Mouse (Mus musculus) forebrain, embryonic 11.5 days (tissue): ENCODE results near the gene Oxt. TPM values are rescaled to one million over a fixed set of nuclear protein-coding genes. Genes with fewer than 3 reads are reported as not detected.
A peak's percentile ranks its signal among the peaks of the same experiment; 100 is the strongest.
"Not testable (repeated sequence)": the region's sequence is repeated elsewhere in the genome, so short reads cannot be mapped to it uniquely, and the experiment has no call there.

Experiments used
- ATAC-seq: fragments of 200-750 bp; cut with Nextera tagmentation; replicated peaks from 2 replicates; pipeline ENCODE4 v1.8.0; 2017; ENCODE audit warnings: moderate TSS enrichment; ENCODE audit not compliant: low FRiP score
- DNase-seq: peaks from one replicate; pipeline ENCODE4 v3.0.0-alpha.2; 2017; ENCODE audit warnings: low spot score
- H3K27ac ChIP-seq: fragments of 300-500 bp; sonication (generic); 2 replicates; pipeline ENCODE4 v1.5.1; 2014; ENCODE audit warnings: low read depth, low read length
- H3K27me3 ChIP-seq: fragments of 300-500 bp; sonication (generic); 2 replicates; pipeline ENCODE4 v1.6.1; 2014; ENCODE audit warnings: mild to moderate bottlenecking, low read length, mixed read lengths; ENCODE audit not compliant: control insufficient read depth, insufficient read depth
- H3K36me3 ChIP-seq: fragments of 300-500 bp; sonication (generic); 2 replicates; pipeline ENCODE4 v1.6.1; 2014; ENCODE audit warnings: mild to moderate bottlenecking, low read length, moderate library complexity, mixed read lengths; ENCODE audit not compliant: control insufficient read depth, insufficient read depth
- H3K4me1 ChIP-seq: fragments of 300-500 bp; sonication (generic); replicated peaks from 2 replicates; pipeline ENCODE4 v1.6.1; 2014; ENCODE audit warnings: low read length, mixed read lengths; ENCODE audit not compliant: control insufficient read depth, insufficient read depth
- H3K4me2 ChIP-seq: fragments of 300-500 bp; sonication (generic); 2 replicates; pipeline ENCODE4 v1.6.1; 2014; ENCODE audit warnings: low read depth, mild to moderate bottlenecking, low read length, moderate library complexity, mixed read lengths; ENCODE audit not compliant: severe bottlenecking
- H3K4me3 ChIP-seq: fragments of 300-500 bp; sonication (generic); 2 replicates; pipeline ENCODE4 v1.5.1; 2014; ENCODE audit warnings: low read depth, low read length
- H3K9ac ChIP-seq: fragments of 300-500 bp; sonication (generic); 2 replicates; pipeline ENCODE4 v1.6.1; 2014; ENCODE audit warnings: low read length
- H3K9me3 ChIP-seq: fragments of 300-500 bp; sonication (generic); 2 replicates; pipeline ENCODE4 v1.6.1; 2016; ENCODE audit warnings: low read length, mixed read lengths; ENCODE audit not compliant: control insufficient read depth
- WGBS: fragments of 180-500 bp; shearing (Covaris S2); extraction: QIAGEN DNeasy Blood & Tissue Kit; methylation state at CpG from one replicate; pipeline ENCODE4 v1.1.7; 2014; 5-methylcytosine and 5-hydroxymethylcytosine counted together
- polyA plus RNA-seq: library from polyadenylated mRNA; unstranded; fragments of >200 nt; fragmentation: Nextera tagmentation; extraction: Ambion mirVana; gene quantifications from 2 replicates; pipeline ENCODE4 v1.2.1, GENCODE M21; 2014

Oxt gene
- polyA plus RNA-seq, 1 experiment from 2014 or later = not detected

GRCm38 (mm10) chr2:130568921-130569320 lies 7.1 kb upstream of the Oxt start:
- Histone ChIP-seq H3K9me3 (no peaks in the 10 kb centered on the region), H3K27me3 (0 out of 2 replicates have a peak, but pooled peaks cover under 1% of the 10 kb centered on the region), H3K9ac (no peak overlapping the region), H3K4me3 (no peak overlapping the region), H3K27ac (no peak overlapping the region), H3K4me2 (no peak overlapping the region), H3K36me3 (no peaks in the 10 kb centered on the region; the same call in 1 of the 2 replicates), H3K4me1 (peaks cover 3% of the 10 kb centered on the region; the same call in 1 of the 2 replicates)
- DNase-seq (no peak), ATAC-seq (no peak)
- 80% methylated on average over 4 of the region's 4 CpGs for WGBS

DNA sequence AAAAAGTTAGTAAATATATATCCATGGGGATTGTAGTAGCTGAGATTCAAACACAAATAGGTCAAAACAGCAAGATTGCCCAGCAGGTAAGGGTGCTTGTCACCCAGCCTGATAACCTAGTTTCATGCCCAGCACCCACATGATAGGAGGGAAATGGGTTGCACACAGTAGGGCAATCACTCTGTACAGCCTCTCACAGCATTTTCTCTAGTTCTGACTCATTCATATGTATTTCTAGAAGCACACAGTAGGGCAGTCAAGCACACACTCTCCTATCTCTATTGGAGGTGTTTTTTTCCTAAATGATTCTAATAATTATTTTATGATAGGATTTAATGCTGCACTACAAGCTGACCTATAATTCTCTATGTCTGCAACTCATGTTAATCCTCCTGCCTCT lies 6.0 kb upstream of the Oxt start:
- ATAC-seq = no peak
- no peak overlapping the region for H3K9ac ChIP-seq
- DNase-seq = no peak
- H3K4me2 ChIP-seq = no peak overlapping the region
- no peak overlapping the region for H3K4me3 ChIP-seq
- no peaks in the 10 kb centered on the region; the same call in 1 of the 2 replicates for H3K36me3 ChIP-seq
- H3K4me1 ChIP-seq = no peaks in the 10 kb centered on the region
- H3K27ac ChIP-seq = no peak overlapping the region
- H3K9me3 ChIP-seq = no peaks in the 10 kb centered on the region
- 0 out of 2 replicates have a peak, but pooled peaks cover 2% of the 10 kb centered on the region for H3K27me3 ChIP-seq

DNA sequence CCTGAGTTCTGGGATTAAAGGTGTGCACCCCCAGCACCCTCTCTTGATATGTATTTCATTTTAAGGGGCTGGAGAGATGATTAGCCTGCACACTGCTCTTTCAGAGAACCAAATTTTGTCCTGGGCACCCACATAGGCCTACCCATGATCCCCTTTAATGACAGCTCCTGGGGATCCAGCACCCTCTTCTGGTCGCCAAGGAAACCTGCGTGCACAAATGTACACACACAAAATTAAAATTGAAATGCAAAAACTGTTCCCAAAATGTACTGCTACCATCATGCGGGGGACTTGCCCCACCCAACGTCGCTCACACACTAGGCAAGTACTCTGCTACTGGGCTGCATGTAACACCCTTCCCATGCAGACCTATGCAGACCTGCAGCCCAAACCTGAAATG lies 1.0 kb upstream of the Oxt start:
- H3K27ac ChIP-seq = no peak overlapping the region
- DNase-seq (no peak), ATAC-seq (no peak)
- no peak overlapping the region for H3K9ac ChIP-seq
- no peaks in the 10 kb centered on the region for H3K4me1 ChIP-seq
- peaks cover 51% of the 10 kb centered on the region for H3K27me3 ChIP-seq
- 82% methylated on average over 5 of the region's 5 CpGs for WGBS
- H3K9me3 ChIP-seq = no peaks in the 10 kb centered on the region
- H3K4me3 ChIP-seq = no peak overlapping the region
- H3K4me2 ChIP-seq = no peak overlapping the region
- no peaks in the 10 kb centered on the region for H3K36me3 ChIP-seq

DNA sequence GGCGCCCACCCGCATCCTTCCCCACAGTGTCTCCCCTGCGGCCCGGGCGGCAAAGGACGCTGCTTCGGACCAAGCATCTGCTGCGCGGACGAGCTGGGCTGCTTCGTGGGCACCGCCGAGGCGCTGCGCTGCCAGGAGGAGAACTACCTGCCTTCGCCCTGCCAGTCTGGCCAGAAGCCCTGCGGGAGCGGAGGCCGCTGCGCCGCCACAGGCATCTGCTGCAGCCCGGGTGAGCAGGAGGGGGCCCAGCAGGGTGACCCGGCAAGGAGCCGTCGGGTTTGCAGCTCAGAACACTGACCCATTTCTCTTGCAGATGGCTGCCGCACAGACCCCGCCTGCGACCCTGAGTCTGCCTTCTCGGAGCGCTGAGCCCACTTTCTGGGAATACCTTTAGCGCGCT lies 591 bp downstream of the Oxt start:
- H3K9ac ChIP-seq, H3K36me3 ChIP-seq, ATAC-seq, H3K9me3 ChIP-seq, H3K27ac ChIP-seq, H3K4me1 ChIP-seq: not testable (repeated sequence)
- Histone ChIP-seq H3K4me2 (peak overlapping the region; percentile 37), H3K27me3 (peaks cover 67% of the 10 kb centered on the region), H3K4me3 (peak overlapping the region; percentile 19)
- 1% methylated on average over 30 of the region's 32 CpGs for WGBS
- peak; percentile 63 for DNase-seq

DNA sequence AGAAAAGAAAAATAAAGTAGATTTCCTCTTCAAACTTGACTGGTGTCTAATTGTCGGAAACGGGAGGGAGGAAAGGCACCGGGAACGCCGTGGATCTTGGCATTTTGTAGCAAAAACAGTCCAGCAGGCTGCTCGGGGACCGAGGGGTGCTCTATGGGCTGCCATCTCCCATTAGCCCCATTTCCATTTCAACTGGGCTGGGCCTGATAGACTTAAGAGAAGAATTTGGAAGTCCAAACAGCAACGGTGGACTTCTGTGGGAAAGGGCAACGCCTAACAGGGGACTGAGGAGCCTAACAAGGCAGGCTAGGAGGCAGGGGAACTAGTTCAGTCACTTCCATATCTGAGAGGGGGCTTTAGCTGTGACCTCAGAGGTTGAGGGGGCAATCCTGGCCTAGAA lies 1.0 kb downstream of the Oxt start:
- H3K27ac ChIP-seq = no peak overlapping the region
- H3K4me1 ChIP-seq = peaks cover 6% of the 10 kb centered on the region; the same call in 1 of the 2 replicates
- no peak for DNase-seq
- H3K4me2 ChIP-seq = peak overlapping the region; percentile 37; the same call in 1 of the 2 replicates
- no peak for ATAC-seq
- H3K4me3 ChIP-seq = no peak overlapping the region
- H3K36me3 ChIP-seq = no peaks in the 10 kb centered on the region
- H3K9me3 ChIP-seq = no peaks in the 10 kb centered on the region
- H3K27me3 ChIP-seq = peaks cover 72% of the 10 kb centered on the region
- H3K9ac ChIP-seq = no peak overlapping the region
- 2% methylated on average over 9 of the region's 9 CpGs for WGBS

DNA sequence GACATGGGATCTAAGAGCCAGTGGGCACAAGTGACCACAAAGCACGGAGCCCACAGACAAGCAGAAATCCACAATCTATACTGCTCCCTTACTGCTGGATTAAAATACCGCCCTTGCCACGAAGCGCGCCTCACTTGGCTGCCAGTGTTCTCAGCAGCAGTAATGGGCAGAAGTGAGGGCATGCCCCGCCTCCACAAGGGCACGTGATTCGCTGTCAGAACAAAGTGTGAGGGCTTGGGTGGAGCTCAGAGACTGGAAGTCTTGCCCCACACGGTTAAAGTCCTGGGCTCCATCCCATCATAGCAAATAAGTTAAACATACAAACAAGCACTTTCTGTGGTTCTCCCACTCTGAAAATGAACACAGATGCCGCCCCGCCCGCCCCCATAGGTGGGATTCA lies 1.7 kb downstream of the Oxt start:
- peak; percentile 72 for DNase-seq
- H3K4me1 ChIP-seq = peaks cover 6% of the 10 kb centered on the region; the same call in 1 of the 2 replicates
- 0 out of 2 replicates have a peak overlapping the region, but pooled peaks have one; percentile 6 for H3K4me3 ChIP-seq
- 0 out of 2 replicates have a peak overlapping the region, but pooled peaks have one; percentile 9 for H3K4me2 ChIP-seq
- peaks cover 78% of the 10 kb centered on the region for H3K27me3 ChIP-seq
- ATAC-seq = peak; percentile 49
- H3K9me3 ChIP-seq = no peaks in the 10 kb centered on the region
- H3K9ac ChIP-seq = no peak overlapping the region
- H3K36me3 ChIP-seq = no peaks in the 10 kb centered on the region
- 6% methylated on average over 12 of the region's 12 CpGs for whole genome bisulfite sequencing
- H3K27ac ChIP-seq = no peak overlapping the region

GRCm38 (mm10) chr2:130578148-130578547 lies 2.2 kb downstream of the Oxt start:
- no peak overlapping the region for H3K4me3 ChIP-seq
- DNase-seq (peak; percentile 83), ATAC-seq (no peak)
- H3K4me2 ChIP-seq = no peak overlapping the region
- H3K9me3 ChIP-seq = no peaks in the 10 kb centered on the region
- no peak overlapping the region for H3K27ac ChIP-seq
- 10% methylated on average over 11 of the region's 11 CpGs for WGBS
- peaks cover 6% of the 10 kb centered on the region; the same call in 1 of the 2 replicates for H3K4me1 ChIP-seq
- no peaks in the 10 kb centered on the region for H3K36me3 ChIP-seq
- H3K9ac ChIP-seq = no peak overlapping the region
- peaks cover 79% of the 10 kb centered on the region for H3K27me3 ChIP-seq

GRCm38 (mm10) chr2:130579791-130580190 lies 3.8 kb downstream of the Oxt start:
- DNase-seq = no peak
- H3K27me3 ChIP-seq = peaks cover 76% of the 10 kb centered on the region
- ATAC-seq = no peak
- WGBS = 9% methylated on average over 8 of the region's 8 CpGs
- no peaks in the 10 kb centered on the region for H3K9me3 ChIP-seq
- no peak overlapping the region for H3K4me3 ChIP-seq
- no peaks in the 10 kb centered on the region for H3K36me3 ChIP-seq
- peaks cover 6% of the 10 kb centered on the region; the same call in 1 of the 2 replicates for H3K4me1 ChIP-seq
- no peak overlapping the region for H3K9ac ChIP-seq
- no peak overlapping the region for H3K4me2 ChIP-seq
- no peak overlapping the region for H3K27ac ChIP-seq

DNA sequence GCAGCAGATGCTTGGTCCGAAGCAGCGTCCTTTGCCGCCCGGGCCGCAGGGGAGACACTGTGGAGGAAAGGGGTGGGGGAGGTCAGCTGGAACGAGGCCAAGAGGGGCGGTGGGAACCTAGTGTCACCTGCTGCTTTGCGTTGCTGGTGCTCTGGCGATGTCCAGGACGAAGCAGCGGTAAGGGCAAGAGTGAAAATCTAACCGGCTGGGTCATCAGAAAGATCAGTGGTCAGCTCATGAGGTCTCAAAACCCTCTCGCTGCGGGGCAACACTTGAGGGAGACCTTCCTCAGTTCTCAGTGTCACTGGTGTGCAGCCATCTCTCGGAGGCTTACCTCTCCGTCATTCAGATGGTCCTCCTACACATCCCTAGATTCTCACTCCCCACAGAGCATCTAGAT lies 5.2 kb downstream of the Oxt start:
- peak overlapping the region; percentile 20; the same call in 1 of the 2 replicates for H3K4me3 ChIP-seq
- H3K9me3 ChIP-seq = no peaks in the 10 kb centered on the region
- H3K4me1 ChIP-seq = peaks cover 6% of the 10 kb centered on the region; the same call in 1 of the 2 replicates
- no peaks in the 10 kb centered on the region for H3K36me3 ChIP-seq
- peaks cover 65% of the 10 kb centered on the region for H3K27me3 ChIP-seq
- WGBS = 2% methylated on average over 16 of the region's 16 CpGs
- DNase-seq (no peak), ATAC-seq (no peak)
- no peak overlapping the region for H3K27ac ChIP-seq
- H3K9ac ChIP-seq = no peak overlapping the region
- peak overlapping the region; percentile 28 for H3K4me2 ChIP-seq
